Mouse (Mus musculus): ENCODE measurements around the gene Sympk. TPM values are rescaled to one million over a fixed set of nuclear protein-coding genes. Genes with fewer than 3 reads are reported as not detected.

Gene Sympk
- total RNA-seq (2014; rRNA removed) (21.5 and 29.5 TPM in 2 replicates), polyA plus RNA-seq (2012; rRNA removed) (37.3 and 46.9 TPM in 2 replicates)

DNA sequence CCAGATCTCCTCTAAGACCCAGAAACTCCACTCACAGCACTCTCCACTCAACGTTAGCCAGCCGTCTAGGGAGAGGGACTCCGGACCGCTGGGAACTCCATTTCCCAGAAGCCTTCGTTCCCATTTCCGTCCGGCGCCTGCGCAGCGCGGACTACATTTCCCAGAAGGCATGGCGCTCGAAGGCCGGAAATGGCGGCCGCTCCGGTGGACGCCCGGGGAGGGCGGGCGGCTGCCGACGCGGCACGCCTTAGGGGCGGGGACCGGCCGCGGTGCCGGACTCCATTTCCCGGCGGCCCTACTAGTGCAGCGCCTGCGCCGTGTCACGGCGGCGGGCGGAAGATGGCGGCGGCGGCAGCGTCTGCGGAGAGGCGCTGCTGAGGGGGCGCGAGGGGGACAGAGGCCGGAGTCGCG is at the start of gene Sympk:
Gene Sympk (plus strand): TSS at position 282 of the 411 bp plus-strand sequence.
- Histone ChIP-seq H3K27me3 (ENCODE audit: control insufficient read depth, insufficient read depth, low read length) (no peaks in the 10 kb centered on the region), H3K9ac (ENCODE audit: low read depth, low read length) (peak within 1 kb of the TSS; percentile 99), H3K27ac (replicated peaks; ENCODE audit: insufficient read depth, low read depth, low read length) (peak within 1 kb of the TSS; percentile 93), H3K36me3 (ENCODE audit: control insufficient read depth, insufficient read depth, low read length) (no peaks in the 10 kb centered on the region), H3K4me1 (ENCODE audit: control insufficient read depth, insufficient read depth, low read length) (peaks cover 8% of the 10 kb centered on the region; the same call in 1 of the 2 replicates), H3K4me3 (ENCODE audit: insufficient read depth, low read depth, low read length) (peak within 1 kb of the TSS; percentile 99), H3K79me2 (ENCODE audit: control insufficient read depth, insufficient read depth, low read length) (peaks cover 25% of the 10 kb centered on the region; the same call in 1 of the 2 replicates)
- WGBS, result 1% methylated on average over 45 of the region's 50 CpGs
- DNase-seq (ENCODE audit: extremely low read depth, low read depth, low spot score), result peak; percentile 82
- TF ChIP-seq POLR2A (IDR thresholded peaks at IDR 0.05; ENCODE audit: extremely low read depth, insufficient read depth, low read length) (0 out of 2 replicates have a peak, but pooled peaks have one; percentile 33), CTCF (IDR thresholded peaks at IDR 0.05; ENCODE audit: low read depth, low read length) (no peak)

DNA sequence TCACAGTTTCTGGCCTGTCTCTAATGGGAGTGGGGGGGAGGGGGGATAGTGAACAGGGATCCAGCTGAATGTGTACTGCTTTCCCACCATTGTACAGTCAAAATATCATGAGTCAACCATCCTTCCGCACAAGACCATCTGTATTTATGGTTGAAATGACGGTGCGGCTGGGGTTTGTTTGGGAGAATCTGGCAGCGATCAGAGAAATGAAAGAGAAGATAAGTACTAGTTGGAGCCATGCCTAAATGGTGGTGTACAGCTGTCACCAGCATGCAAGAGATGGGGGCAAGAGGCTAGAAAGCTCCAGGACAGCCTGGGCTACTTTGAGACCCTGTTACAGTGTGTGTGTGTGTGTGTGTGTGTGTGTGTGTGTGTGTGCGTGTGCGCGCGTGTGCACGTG is 45.8 kb upstream of the Sympk start:
- Histone ChIP-seq H3K9ac (ENCODE audit: low read depth, low read length) (no peak overlapping the region), H3K36me3 (ENCODE audit: control insufficient read depth, insufficient read depth, low read length) (no peaks in the 10 kb centered on the region), H3K4me1 (ENCODE audit: control insufficient read depth, insufficient read depth, low read length) (no peaks in the 10 kb centered on the region), H3K27ac (replicated peaks; ENCODE audit: insufficient read depth, low read depth, low read length) (no peak overlapping the region), H3K27me3 (ENCODE audit: control insufficient read depth, insufficient read depth, low read length) (no peaks in the 10 kb centered on the region), H3K79me2 (ENCODE audit: control insufficient read depth, insufficient read depth, low read length) (no peaks in the 10 kb centered on the region), H3K4me3 (ENCODE audit: insufficient read depth, low read depth, low read length) (no peak overlapping the region)
- TF ChIP-seq CTCF (IDR thresholded peaks at IDR 0.05; ENCODE audit: low read depth, low read length) (no peak), POLR2A (IDR thresholded peaks at IDR 0.05; ENCODE audit: extremely low read depth, insufficient read depth, low read length) (no peak)
- DNase-seq (ENCODE audit: extremely low read depth, low read depth, low spot score), result no peak
- 93% methylated on average over 9 of the region's 9 CpGs for WGBS

DNA sequence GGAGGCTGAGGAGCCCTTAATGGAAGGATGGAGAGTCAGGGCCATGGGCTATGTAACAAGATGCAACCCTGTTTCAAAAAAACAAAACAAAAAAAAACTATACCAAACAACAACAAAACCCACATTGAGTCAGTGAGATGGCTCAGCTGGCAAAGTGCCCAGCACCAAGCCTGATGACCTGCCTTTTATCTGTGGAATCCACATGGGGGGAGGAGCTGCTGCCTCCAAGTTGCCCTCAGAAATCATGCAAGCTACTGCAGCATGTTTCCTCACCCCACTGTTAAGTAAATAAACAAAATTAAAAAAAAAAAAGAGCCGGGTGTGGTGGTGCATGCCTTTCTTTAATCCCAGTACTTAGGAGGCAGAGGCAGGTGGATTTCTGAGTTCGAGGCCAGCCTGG is 37.7 kb upstream of the Sympk start:
- Histone ChIP-seq H3K27me3 (ENCODE audit: control insufficient read depth, insufficient read depth, low read length) (no peaks in the 10 kb centered on the region), H3K4me1 (ENCODE audit: control insufficient read depth, insufficient read depth, low read length) (peaks cover 1% of the 10 kb centered on the region), H3K79me2 (ENCODE audit: control insufficient read depth, insufficient read depth, low read length) (no peaks in the 10 kb centered on the region), H3K36me3 (ENCODE audit: control insufficient read depth, insufficient read depth, low read length) (no peaks in the 10 kb centered on the region), H3K9ac (ENCODE audit: low read depth, low read length) (no peak overlapping the region), H3K4me3 (ENCODE audit: insufficient read depth, low read depth, low read length) (no peak overlapping the region), H3K27ac (replicated peaks; ENCODE audit: insufficient read depth, low read depth, low read length) (no peak overlapping the region)
- no peak for DNase-seq (ENCODE audit: extremely low read depth, low read depth, low spot score)
- 48% methylated on average over 2 of the region's 2 CpGs for WGBS
- TF ChIP-seq POLR2A (IDR thresholded peaks at IDR 0.05; ENCODE audit: extremely low read depth, insufficient read depth, low read length) (no peak), CTCF (IDR thresholded peaks at IDR 0.05; ENCODE audit: low read depth, low read length) (no peak)

DNA sequence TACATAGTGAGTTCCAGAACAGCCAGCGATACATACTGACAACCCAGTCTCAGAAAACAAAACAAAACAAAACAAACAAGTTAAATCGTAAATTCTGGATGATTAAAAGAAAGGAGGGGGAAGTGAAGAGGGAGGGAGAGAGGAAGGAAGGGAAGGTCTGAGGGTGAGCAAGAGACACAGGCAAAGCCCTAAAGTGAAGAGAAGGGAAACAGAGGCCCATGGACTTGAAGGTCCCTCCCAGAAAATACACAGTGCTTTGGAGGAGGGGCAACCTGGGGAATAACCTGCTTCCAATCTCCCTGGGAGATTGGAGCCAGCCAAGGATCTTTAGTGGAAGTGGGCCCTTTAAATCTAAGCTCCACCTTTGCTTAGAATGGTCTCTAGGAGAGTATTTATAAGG is 37.1 kb upstream of the Sympk start, which contains the start of gene Nanos2:
Gene Nanos2 (plus strand): TSS at position 301 of the 400 bp plus-strand sequence.
- no peak within 1 kb of the TSS for H3K4me3 ChIP-seq (ENCODE audit: insufficient read depth, low read depth, low read length)
- H3K27ac ChIP-seq (replicated peaks; ENCODE audit: insufficient read depth, low read depth, low read length), result no peak within 1 kb of the TSS
- no peaks in the 10 kb centered on the region for H3K27me3 ChIP-seq (ENCODE audit: control insufficient read depth, insufficient read depth, low read length)
- peaks cover 3% of the 10 kb centered on the region for H3K4me1 ChIP-seq (ENCODE audit: control insufficient read depth, insufficient read depth, low read length)
- 45% methylated on average over 2 of the region's 2 CpGs for WGBS
- H3K79me2 ChIP-seq (ENCODE audit: control insufficient read depth, insufficient read depth, low read length), result no peaks in the 10 kb centered on the region
- TF ChIP-seq CTCF (IDR thresholded peaks at IDR 0.05; ENCODE audit: low read depth, low read length), result no peak
- no peak for TF ChIP-seq POLR2A (IDR thresholded peaks at IDR 0.05; ENCODE audit: extremely low read depth, insufficient read depth, low read length)
- DNase-seq (ENCODE audit: extremely low read depth, low read depth, low spot score), result no peak
- H3K36me3 ChIP-seq (ENCODE audit: control insufficient read depth, insufficient read depth, low read length), result no peaks in the 10 kb centered on the region
- H3K9ac ChIP-seq (ENCODE audit: low read depth, low read length), result no peak within 1 kb of the TSS

DNA sequence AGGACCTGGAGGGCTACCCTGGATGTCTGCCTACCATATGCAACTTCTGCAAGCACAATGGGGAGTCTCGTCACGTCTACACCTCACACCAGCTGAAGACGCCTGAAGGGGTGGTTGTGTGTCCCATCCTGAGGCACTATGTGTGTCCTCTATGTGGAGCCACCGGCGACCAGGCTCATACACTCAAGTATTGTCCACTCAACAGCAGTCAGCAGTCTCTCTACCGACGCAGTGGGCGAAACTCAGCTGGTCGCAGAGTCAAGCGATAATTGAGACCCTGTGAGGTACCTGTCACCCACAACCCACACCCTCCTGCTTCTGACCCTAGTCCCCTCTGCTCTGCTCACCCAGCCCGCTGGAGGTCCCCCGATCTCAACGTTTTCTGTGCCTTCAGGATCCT is 36.4 kb upstream of the Sympk start:
- no peaks in the 10 kb centered on the region for H3K27me3 ChIP-seq (ENCODE audit: control insufficient read depth, insufficient read depth, low read length)
- 69% methylated on average over 13 of the region's 13 CpGs for WGBS
- DNase-seq (ENCODE audit: extremely low read depth, low read depth, low spot score), result no peak

DNA sequence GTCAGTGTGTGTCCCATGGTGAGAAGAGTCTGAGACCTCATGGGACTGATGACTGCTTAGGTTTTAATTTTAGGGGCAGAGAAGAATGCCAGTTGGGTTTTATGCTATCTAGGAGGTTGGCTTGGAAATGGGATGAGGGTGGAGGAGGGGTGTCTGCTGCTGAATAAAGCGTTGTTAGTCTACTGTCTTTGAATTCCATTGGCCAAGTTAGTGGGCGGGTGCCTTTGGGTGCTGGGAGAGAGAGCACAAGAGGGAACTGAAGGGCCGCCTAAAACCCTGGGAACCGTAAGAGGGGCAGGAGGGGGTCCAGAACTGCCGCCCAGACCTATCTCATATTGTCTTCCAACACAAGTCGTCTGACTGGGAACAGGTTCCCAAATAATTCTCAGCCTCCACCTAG is 35.4 kb upstream of the Sympk start:
- no peak overlapping the region for H3K4me3 ChIP-seq (ENCODE audit: insufficient read depth, low read depth, low read length)
- TF ChIP-seq CTCF (IDR thresholded peaks at IDR 0.05; ENCODE audit: low read depth, low read length), result no peak
- H3K9ac ChIP-seq (ENCODE audit: low read depth, low read length), result no peak overlapping the region
- 64% methylated on average over 6 of the region's 6 CpGs for WGBS
- H3K4me1 ChIP-seq (ENCODE audit: control insufficient read depth, insufficient read depth, low read length), result peaks cover 3% of the 10 kb centered on the region
- H3K36me3 ChIP-seq (ENCODE audit: control insufficient read depth, insufficient read depth, low read length), result no peaks in the 10 kb centered on the region
- no peaks in the 10 kb centered on the region for H3K27me3 ChIP-seq (ENCODE audit: control insufficient read depth, insufficient read depth, low read length)
- no peaks in the 10 kb centered on the region for H3K79me2 ChIP-seq (ENCODE audit: control insufficient read depth, insufficient read depth, low read length)
- no peak overlapping the region for H3K27ac ChIP-seq (replicated peaks; ENCODE audit: insufficient read depth, low read depth, low read length)
- DNase-seq (ENCODE audit: extremely low read depth, low read depth, low spot score), result no peak

More for the DNA sequence above, 36.4 kb upstream of the Sympk start:
- Histone ChIP-seq H3K36me3 (ENCODE audit: control insufficient read depth, insufficient read depth, low read length) (no peaks in the 10 kb centered on the region), H3K27ac (replicated peaks; ENCODE audit: insufficient read depth, low read depth, low read length) (no peak overlapping the region), H3K9ac (ENCODE audit: low read depth, low read length) (no peak overlapping the region), H3K79me2 (ENCODE audit: control insufficient read depth, insufficient read depth, low read length) (no peaks in the 10 kb centered on the region), H3K4me1 (ENCODE audit: control insufficient read depth, insufficient read depth, low read length) (peaks cover 3% of the 10 kb centered on the region), H3K4me3 (ENCODE audit: insufficient read depth, low read depth, low read length) (no peak overlapping the region)
- TF ChIP-seq POLR2A (IDR thresholded peaks at IDR 0.05; ENCODE audit: extremely low read depth, insufficient read depth, low read length), result no peak
- no peak for TF ChIP-seq CTCF (IDR thresholded peaks at IDR 0.05; ENCODE audit: low read depth, low read length)
